ENCODE assay signal across 25 mouse cellular contexts in the genomic region with DNA sequence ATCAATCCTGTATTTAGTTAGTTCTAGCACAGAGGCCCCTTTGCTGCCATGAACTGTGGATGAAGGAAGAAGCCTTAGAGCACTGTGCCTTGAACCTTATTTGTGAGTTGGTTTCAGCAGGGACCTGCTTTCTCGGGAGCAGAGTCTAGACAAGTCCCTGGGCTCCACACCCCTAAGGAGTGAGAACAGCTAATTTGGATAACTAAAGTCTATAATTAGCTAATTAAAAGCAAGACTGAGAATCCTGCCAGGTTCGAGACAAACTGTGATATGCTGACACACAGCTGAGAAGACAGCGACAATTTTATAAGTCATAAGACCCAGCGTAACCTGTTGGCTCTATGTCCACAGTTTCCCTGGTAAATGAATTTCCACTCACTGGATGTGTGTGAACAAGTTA.
DNase-seq lines count a peak whose midpoint lies in the region; ATAC-seq lines count a peak whose summit lies in the region.
"Had no signal": no experiment of that assay in that cellular context is flagged by ENCODE, and none has a peak within 500 bp of the region (broad histone marks: within the 10 kb centered on the region; RNA-seq: fewer than 3 reads in every experiment).

No protein-coding gene starts in this region.

- no peak overlapping the region for H3K4me3 ChIP-seq in forebrain, embryonic 12.5 days (replicated peaks)
- no peak overlapping the region for H3K4me3 ChIP-seq in forebrain, embryonic 10.5 days
- H3K4me3 ChIP-seq in forebrain, embryonic 15.5 days, result no peak overlapping the region
- H3K4me3 ChIP-seq: embryonic facial prominence, embryonic 13.5 days; gastrocnemius, adult 2 months; hindbrain, embryonic 12.5 days; hindbrain, embryonic 15.5 days had no signal

- DNase-seq in forebrain, embryonic 10.5 days (ENCODE audit: extremely low spot score, low spot score), result no peak
- DNase-seq in frontal cortex, postnatal 25 days (ENCODE audit: low spot score in 2 of 2), result no peak
- peak; percentile 27 for DNase-seq in brain, adult 2 months (ENCODE audit: low read depth, low spot score)
- DNase-seq in T-cell, adult 2 months (ENCODE audit: low spot score), result no peak
- DNase-seq: adrenal gland, adult 2 months; adrenal gland, postnatal 14 days; B cell, adult 2 months; cerebellum, adult 18-20 months; cerebellum, adult 9-10 months; cerebellum, postnatal 14 days; gastrocnemius, adult 2 months; gastrocnemius, postnatal 14 days; heart, adult 11 months; kidney, adult 2 months had no signal

- H3K4me2 ChIP-seq in forebrain, embryonic 12.5 days, result no peak overlapping the region
- no peak overlapping the region for H3K4me2 ChIP-seq in forebrain, embryonic 15.5 days (replicated peaks)
- H3K4me2 ChIP-seq: embryonic facial prominence, embryonic 13.5 days; heart, embryonic 11.5 days; hindbrain, embryonic 12.5 days; hindbrain, embryonic 15.5 days had no signal

- 42% methylated on average over 4 of the region's 4 CpGs for WGBS in forebrain, embryonic 12.5 days
- WGBS in forebrain, embryonic 10.5 days, result 59% methylated on average over 4 of the region's 4 CpGs
- WGBS in forebrain, embryonic 15.5 days, result 27% methylated on average over 4 of the region's 4 CpGs

- ATAC-seq in forebrain, embryonic 12.5 days (ENCODE audit: low FRiP score), result peak; percentile 20; the same call in 1 of the 2 replicates
- ATAC-seq in frontal cortex, adult (ENCODE audit: low TSS enrichment), result peak; percentile 52
- peak; percentile 69; the same call in 1 of the 2 replicates for ATAC-seq in forebrain, embryonic 15.5 days (replicated peaks)
- ATAC-seq: intestine, postnatal 0 days; Patski had no signal

- no peak overlapping the region for H3K27ac ChIP-seq in forebrain, embryonic 12.5 days
- H3K27ac ChIP-seq in forebrain, embryonic 10.5 days, result no peak overlapping the region
- H3K27ac ChIP-seq in forebrain, embryonic 15.5 days (replicated peaks), result no peak overlapping the region
- H3K27ac ChIP-seq: embryonic facial prominence, embryonic 13.5 days; gastrocnemius, adult 2 months; hindbrain, embryonic 12.5 days; hindbrain, embryonic 15.5 days had no signal

- H3K9me3 ChIP-seq in forebrain, embryonic 12.5 days, result no peaks in the 10 kb centered on the region
- H3K9me3 ChIP-seq in forebrain, embryonic 10.5 days, result no peaks in the 10 kb centered on the region
- no peaks in the 10 kb centered on the region for H3K9me3 ChIP-seq in forebrain, embryonic 15.5 days
- H3K9me3 ChIP-seq: embryonic facial prominence, embryonic 13.5 days; G1E; hindbrain, embryonic 12.5 days; hindbrain, embryonic 15.5 days had no signal

- no peak overlapping the region for H3K9ac ChIP-seq in forebrain, embryonic 12.5 days
- no peak overlapping the region for H3K9ac ChIP-seq in forebrain, embryonic 15.5 days (replicated peaks)
- H3K9ac ChIP-seq: embryonic facial prominence, embryonic 13.5 days; hindbrain, embryonic 12.5 days; hindbrain, embryonic 15.5 days had no signal

- no peaks in the 10 kb centered on the region for H3K4me1 ChIP-seq in forebrain, embryonic 12.5 days
- H3K4me1 ChIP-seq in forebrain, embryonic 10.5 days, result 0 out of 2 replicates have a peak, but pooled peaks cover 5% of the 10 kb centered on the region
- H3K4me1 ChIP-seq in forebrain, embryonic 15.5 days, result peaks cover 5% of the 10 kb centered on the region; the same call in 1 of the 2 replicates
- H3K4me1 ChIP-seq: embryonic facial prominence, embryonic 13.5 days; hindbrain, embryonic 12.5 days; hindbrain, embryonic 15.5 days had no signal

- no peaks in the 10 kb centered on the region for H3K36me3 ChIP-seq in forebrain, embryonic 12.5 days (replicated peaks)
- no peaks in the 10 kb centered on the region for H3K36me3 ChIP-seq in forebrain, embryonic 10.5 days (replicated peaks)
- H3K36me3 ChIP-seq in forebrain, embryonic 15.5 days, result no peaks in the 10 kb centered on the region
- H3K36me3 ChIP-seq: embryonic facial prominence, embryonic 13.5 days; G1E; hindbrain, embryonic 12.5 days had no signal

- no peaks in the 10 kb centered on the region for H3K27me3 ChIP-seq in forebrain, embryonic 12.5 days
- no peaks in the 10 kb centered on the region for H3K27me3 ChIP-seq in forebrain, embryonic 10.5 days (ENCODE audit: poor library complexity, severe bottlenecking)
- no peaks in the 10 kb centered on the region for H3K27me3 ChIP-seq in forebrain, embryonic 15.5 days
- H3K27me3 ChIP-seq: CH12.LX; embryonic facial prominence, embryonic 13.5 days; hindbrain, embryonic 12.5 days; hindbrain, embryonic 15.5 days; Patski had no signal
